Mouse (Mus musculus): ENCODE results near the gene Klhdc7a.
A peak's percentile ranks its signal among the peaks of the same experiment; 100 is the strongest.

Gene Klhdc7a

DNA sequence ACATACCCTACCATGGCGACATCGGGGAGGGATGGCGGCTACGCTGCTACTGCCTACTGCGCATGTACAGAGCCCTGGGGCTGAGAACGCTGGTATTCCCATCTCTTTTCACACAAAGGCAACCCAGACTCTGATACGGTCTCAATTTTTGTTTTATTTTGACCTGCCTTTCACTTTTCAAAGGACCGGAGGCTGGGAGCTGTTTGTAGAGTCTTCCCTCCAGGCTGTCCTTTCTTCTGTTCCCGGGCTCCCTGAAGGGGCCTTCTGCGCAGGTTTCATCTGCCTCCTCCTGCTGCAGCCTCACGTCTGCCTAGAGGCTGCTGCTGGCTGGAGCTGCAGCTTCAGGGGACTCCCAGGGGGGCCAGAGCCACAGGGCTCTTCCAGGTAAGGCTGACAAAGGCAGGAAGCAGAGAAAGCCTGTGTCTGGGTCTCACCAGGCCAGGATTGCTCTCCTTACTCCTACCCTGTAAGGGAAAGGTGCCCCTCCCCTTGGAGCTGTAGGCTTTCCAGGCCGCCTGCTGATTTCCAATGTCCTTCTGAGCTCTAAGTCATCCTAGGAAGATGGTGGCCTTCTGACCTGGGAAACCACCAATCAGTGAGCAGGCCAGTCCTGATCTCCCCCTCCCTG is 7.6 kb downstream of the Klhdc7a start:
- no peak for DNase-seq

GRCm38 (mm10) chr4:139959188-139959587 is 8.6 kb downstream of the Klhdc7a start:
- DNase-seq = no peak

DNA sequence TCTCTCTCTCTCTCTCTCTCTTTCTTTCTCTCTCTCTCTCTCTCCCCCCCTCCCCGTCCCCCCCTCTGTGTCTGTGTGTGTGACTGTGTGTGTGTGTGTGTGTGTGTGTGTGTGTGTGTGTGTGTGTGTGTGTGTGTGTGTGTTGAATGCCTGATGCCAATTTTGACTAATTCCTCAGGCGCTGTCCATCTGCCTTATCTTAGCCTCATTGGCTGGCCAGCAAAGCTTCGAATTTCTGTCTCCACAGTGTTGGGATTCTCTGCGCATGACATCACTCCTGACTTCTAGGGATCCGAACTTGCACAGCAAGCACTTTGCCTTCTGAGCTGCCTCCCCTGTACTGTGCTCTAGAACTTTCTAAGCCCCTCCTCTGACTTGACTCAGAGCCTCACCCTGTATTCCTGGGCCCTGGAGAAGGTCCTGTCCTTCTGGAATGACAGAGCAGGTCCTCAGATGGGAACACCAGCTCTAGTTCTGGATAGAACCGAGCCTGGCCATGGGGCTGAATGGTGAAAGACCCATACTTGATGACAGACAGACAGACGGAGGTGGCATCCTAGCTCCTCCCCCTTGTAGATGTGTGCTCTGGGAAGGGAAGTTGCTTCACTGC is 16.8 kb downstream of the Klhdc7a start:
- peak in 1 of 2 experiments; percentile 29 for DNase-seq

- DNase-seq = peak; percentile 30 to 55
Measured at GRCm38 (mm10) chr4:139950431-139950848, 17.4 kb downstream of the Klhdc7a start.

- no peak for DNase-seq
Measured at GRCm38 (mm10) chr4:139948591-139948990, 19.2 kb downstream of the Klhdc7a start.

GRCm38 (mm10) chr4:139947341-139947740 is 20.5 kb downstream of the Klhdc7a start:
- DNase-seq = no peak

DNA sequence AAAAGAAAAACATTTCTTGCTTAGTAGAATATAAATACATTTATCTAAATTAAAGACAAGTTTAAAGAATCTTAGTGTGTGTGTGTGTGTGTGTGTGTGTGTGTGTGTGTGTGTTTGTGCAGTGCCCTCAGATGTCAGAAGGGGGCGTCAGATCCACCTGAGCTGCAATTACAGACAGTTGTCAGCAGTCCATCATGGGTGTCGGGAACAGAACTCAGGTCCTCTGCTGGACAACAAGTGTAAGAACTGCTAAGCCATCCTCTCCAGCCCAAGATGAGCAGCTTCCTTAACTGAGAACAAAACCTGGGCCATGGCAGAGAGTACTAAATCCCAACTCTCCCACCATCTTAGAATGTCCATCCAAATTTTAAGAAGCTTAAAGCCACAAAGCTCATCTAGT is 26.0 kb downstream of the Klhdc7a start:
- no peak for DNase-seq

- DNase-seq = no peak
Measured at GRCm38 (mm10) chr4:139935557-139935956, 32.3 kb downstream of the Klhdc7a start.

DNA sequence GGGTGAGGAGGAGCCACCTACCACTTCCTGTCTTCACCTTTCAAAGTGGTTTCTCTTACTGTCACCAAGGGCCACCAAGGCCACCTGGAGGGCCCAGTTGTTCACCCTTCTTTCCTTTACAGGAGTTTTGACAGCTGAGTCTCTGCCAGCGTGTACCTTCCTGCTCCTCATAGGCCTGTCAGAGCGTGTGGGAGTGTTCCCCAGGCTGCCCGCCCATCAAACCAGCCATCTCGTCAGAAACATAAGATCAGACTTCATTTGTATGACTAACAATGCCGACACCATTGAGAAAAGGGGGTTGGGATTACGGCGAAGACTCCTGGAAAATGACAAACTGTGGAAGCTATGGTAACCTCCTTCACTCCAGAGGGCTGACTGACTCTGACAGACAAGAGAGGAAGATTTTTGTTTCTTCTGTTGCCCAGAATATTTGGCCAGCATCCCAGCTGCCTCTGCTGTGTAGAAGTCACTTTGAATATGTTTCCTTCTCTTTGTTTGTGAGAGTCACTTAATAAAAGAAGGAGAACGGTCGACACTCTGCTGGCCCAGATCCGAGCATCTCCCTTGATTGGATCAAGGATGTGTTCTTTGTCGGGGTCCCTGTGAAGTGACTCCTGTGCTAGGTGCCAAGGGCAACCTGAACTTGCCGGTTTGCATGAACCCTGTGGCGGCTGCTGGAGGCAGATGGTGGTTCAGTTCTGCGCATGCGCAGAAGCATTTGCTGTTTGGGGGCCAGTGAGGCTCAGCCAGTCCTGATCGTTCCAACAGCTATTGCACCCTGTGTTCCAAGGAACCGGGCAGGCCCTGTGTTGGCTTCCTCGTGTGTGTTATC is 34.6 kb downstream of the Klhdc7a start:
- peak; percentile 81 to 84 for DNase-seq

- peak in 1 of 2 experiments; percentile 21 for DNase-seq
Measured at GRCm38 (mm10) chr4:139931790-139932510, 35.9 kb downstream of the Klhdc7a start.

DNA sequence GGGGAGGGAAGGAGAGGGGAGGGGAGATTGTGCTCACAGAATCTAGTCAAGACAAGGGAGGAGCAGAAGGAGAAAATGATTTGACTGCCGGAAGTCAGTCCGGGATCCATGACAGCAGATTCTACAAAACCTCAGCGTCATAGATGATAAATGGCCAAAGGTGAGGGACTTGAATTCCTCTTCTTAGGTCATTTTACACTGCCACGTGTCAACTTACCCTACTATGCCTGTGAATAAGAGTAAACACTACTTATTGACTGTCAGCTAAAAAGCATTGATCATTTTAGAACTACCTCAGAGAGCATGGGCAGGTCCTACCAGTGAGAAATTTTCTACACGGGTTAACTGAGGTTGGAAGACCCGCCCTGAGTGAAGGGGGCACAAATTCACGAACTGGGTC is 36.9 kb downstream of the Klhdc7a start:
- no peak for DNase-seq

DNA sequence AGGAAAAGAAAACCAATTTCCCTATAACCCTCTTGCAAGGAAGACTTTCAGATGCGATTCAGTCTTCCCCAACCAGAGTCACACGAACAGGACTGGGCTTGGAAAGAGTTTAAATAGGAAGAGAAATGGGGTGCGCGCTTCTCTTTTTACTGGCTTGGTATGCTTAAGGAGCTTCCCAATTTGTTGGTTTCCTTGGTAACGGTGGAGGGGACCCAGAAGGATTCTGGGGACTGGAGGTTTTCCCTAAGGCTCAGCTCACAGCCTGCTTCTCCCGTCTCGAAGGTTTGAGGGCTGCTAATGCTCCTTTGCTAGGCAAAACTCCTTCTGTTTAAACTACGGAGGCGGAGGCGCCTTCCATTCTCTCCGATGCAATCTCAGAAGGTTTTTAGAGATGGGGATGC is 41.7 kb downstream of the Klhdc7a start:
- no peak for DNase-seq

DNA sequence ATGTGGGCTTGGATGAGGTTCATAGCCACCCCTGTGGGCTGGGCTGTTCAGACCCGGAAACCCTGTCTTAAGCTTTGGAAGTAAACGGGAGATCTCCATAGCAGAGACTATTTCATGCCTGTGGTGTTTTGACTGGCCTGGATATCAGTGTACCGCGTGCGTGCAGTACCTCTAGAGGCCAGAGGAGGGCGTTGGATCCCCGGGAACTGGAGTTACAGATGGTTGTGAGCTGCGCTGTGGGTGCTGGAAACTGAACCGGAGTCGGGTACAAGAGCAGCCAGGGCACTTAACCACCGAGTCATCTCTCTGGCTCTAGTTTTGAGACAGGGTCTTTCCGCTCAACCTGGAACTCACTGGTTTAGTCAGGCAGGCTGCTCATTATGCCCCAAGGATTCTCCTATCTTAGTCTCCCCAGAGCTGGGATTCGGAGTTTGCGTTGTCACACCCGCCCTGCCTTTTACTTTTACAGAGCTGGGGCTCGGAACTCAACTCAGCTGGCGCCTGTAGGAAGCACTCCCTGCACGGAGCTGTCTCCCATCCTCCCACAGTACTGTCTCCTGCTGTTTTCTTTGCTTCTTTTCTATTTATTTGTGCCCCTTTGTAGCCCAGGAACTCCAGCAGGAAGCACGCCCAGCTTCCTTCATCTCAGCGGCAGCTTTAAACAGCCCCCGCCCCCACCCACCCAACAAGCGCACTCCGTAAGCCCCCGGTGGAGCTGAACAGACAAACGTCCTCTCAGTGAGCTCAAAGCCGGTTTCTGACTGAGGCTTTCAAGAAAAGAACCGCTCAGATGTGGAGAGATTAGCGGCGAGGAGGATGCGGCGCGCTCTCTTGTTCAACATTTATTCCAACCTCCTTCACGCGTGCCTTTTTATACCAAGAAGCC is 42.3 kb downstream of the Klhdc7a start:
- DNase-seq = no peak

DNA sequence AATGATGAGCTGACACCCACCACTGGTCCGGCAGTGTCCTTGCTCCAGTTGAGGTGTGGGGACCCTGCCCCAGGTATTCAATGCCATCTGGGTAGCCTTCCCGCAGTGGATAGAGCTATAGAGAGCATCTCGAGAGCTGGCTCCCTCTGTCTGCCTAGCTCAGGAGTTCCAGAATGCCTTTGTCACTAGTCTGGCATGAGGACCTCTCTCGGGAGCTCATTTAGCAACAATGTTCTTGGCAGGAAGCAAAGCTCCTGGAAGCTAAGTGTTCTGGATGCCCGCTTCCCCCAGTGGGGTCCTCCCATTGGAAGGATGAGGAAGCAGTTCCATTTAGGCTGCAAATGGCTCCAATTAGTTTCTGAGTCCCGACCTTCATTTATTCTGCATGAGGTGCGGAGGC is 51.1 kb downstream of the Klhdc7a start:
- no peak for DNase-seq
